Mouse (Mus musculus) liver, postnatal 0 days (tissue): ENCODE data around the gene Hspbp1.

ENCODE experiments used
- CTCF ChIP-seq: sonication (generic); IDR thresholded peaks from 2 replicates; pipeline ENCODE4 v1.5.1; 2016; ENCODE audit warnings: antibody characterized with exemption, low read depth
- EP300 ChIP-seq: IDR thresholded peaks from 2 replicates; pipeline ENCODE4 v1.6.1; 2016; ENCODE audit warnings: antibody characterized with exemption, low read depth, mild to moderate bottlenecking

- no peak; the same call in 1 of the 2 replicates for TF ChIP-seq EP300
- TF ChIP-seq CTCF: no peak
Measured at GRCm38 (mm10) chr7:4631031-4631430, 53.8 kb downstream of the Hspbp1 start, which contains the start of gene Tmem86b.
